Mouse (Mus musculus): ENCODE data around the gene Lgi4.

The Lgi4 gene

DNA sequence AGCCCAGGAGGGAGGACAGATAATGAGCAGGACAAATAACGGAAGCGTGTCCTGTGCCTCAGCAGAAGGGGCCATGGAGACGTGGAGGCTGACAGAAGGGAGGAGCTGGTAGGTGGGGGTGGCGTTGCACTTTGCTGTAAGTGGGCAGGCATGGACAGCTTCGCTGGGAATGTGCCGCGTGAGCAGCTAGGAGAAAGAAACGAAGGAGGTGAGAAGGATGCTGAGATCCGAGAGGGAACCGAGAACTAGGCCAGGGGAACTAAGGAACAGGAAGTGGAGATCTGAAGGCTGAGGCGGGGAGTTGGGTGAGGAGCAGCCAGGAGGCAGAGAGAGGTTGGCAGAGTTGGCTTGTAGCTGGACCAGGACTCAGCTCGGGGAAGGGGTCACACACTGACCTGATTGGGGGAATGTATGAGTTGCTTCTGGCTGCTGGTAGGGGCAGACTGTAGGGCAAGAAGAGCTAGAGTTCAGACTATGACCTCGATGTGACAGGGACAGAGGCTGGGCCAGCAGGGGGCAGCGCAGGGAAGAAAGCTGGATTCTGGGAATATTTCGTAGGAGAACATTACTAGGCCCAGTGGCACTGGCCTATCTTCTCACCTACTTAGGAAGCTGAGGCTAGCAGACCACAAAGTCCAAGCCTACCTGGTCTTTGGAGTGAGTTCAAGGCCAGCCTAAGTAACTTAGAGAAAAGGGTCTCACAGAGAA, 46.1 kb downstream of the Lgi4 start:
- peak; percentile 41 for DNase-seq (ENCODE audit: low read depth, low spot score)

DNA sequence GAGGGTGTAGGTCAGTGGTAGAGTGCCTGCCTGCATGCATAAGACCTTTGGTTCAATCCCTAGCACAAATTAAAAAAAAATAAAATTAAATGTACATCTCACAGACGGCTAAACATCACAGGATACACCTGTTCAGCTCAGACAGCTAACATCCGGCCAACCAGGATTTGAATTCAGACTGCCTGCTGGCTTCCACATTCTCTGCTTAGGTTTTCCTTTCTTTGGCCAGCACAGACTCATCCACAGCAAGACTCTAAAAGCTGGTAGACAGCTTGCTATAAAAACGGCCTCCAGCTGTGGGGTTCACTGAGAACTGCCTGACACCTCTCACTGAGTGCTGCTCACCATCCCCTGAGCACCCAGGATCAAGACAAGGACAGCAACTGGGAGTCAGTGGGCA, 47.0 kb downstream of the Lgi4 start:
- no peak for DNase-seq (ENCODE audit: low read depth, low spot score)

DNA sequence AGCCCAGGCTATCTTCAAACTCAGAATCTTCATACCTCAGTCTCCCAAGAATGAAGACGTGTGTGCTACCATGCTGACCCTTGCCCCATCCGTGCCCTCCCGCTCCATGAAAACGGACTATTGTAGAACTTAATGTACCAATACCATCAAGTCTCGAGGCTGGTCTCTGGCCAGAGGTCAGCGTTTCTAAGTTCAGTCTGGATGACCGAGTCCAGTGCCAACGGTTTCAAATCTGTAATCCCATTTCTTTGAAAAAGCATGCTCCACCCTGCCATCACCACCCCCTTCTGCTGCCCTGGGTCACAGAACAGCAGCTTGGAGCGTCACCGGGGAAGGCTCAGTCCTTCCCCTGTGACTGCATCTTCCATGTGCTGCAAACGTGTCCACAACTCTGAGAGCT, 48.6 kb downstream of the Lgi4 start:
- no peak for DNase-seq (ENCODE audit: low read depth, low spot score)

DNA sequence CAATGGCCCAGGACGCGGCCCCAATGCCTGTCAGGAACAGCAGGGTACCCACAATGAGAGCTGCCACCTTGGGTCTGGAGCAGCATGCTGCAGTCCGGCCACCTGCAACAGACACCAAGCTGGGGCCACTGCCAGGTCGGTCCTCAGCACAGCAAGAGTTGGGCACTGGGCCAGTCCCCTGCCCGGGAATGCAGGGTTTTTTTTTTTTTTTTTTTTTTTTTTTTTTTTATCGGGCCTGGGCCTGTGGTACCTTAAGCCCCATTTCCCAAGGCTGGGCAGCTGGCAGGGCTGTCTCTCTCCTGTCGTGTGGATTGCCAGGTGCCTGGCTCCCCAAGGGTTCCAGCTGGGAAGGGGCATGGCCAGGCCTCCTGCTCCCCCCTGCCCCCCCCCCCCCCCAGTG, 49.9 kb downstream of the Lgi4 start:
- DNase-seq (ENCODE audit: low read depth, low spot score), result no peak

DNA sequence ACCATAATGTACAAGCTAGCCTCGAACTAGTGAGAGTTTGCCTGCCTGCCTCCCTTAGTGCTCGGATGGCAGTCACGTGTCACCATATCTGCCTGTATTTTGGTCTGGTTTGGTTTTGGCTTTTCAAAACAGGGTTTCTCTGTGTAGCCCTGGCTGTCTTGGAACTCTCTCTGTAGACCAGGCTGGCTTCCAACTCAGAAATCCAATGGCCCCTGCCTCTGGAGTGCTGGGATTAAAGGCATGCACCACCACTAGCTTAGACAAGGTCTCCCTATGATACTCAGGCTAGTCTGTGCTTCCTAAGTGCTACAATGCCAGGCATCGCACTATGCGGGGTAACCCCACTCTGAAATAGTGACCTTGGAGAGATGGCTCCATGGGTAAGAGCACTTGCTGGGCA, 50.7 kb downstream of the Lgi4 start:
- no peak for DNase-seq (ENCODE audit: low read depth, low spot score)

DNA sequence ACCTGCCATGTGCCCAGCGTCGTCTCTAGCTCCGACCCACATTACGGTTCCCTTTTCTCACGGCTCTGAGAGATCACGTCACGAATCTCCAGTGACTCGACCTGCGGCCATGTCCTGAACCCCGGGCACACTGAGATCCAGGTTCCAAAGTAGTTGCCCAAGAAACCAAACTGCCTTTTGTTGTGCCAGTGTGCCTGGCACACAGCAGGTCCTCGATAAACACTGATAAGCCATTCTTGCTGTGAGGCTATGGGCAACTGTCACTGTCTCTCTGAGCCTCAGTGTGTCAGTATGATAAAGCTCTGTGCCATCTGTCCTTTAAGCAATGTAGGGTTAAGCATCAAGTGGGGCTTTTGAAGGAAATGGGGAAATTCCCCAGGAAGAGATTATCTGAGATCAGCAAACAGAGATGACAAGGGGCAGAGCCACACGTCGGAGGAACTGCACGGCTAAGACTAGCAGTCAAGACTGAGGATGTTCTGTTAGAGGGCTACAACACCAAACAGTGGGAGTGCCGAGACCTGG, 51.8 kb downstream of the Lgi4 start:
- DNase-seq (ENCODE audit: low read depth, low spot score), result no peak

DNA sequence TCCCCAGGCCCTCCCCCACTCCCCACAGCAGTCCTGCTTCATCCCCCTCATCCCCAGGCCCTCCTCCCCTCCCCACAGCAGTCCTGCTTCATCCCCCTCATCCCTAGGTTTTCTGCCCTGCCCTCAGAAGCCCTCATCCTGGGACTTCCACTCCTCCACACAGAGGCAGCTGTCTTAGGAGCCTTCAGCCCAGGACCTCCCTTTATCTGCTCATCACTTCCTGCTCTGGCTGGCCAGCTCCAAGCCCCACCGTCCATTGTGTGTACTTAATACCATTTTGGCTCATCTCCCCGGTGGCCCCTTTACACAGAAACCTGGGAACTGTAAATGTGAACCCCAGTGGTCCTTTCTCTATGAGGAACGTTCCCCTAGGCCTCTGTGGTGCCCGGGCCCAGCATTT, 52.9 kb downstream of the Lgi4 start:
- no peak for DNase-seq (ENCODE audit: low read depth, low spot score)

DNA sequence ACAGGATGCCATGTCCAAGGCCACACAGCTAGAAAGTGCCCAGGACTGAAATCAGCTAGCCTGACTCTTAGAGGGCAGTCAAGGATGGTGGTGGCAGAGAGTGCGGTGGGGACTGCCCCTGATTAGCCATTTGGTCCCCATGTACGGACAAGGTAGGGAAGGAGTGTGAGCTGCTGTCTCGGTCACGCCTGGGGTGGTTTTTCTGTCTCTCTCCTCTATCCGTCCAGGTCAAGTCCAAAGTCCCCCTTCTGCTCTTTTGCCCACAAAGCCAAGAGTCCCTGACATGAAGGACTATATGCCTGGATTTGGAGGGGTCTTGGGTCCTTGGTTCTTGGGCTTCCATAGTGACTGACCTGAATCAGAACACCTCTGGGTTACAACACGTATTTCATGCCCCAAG, 54.7 kb downstream of the Lgi4 start:
- no peak for DNase-seq (ENCODE audit: low read depth, low spot score)

DNA sequence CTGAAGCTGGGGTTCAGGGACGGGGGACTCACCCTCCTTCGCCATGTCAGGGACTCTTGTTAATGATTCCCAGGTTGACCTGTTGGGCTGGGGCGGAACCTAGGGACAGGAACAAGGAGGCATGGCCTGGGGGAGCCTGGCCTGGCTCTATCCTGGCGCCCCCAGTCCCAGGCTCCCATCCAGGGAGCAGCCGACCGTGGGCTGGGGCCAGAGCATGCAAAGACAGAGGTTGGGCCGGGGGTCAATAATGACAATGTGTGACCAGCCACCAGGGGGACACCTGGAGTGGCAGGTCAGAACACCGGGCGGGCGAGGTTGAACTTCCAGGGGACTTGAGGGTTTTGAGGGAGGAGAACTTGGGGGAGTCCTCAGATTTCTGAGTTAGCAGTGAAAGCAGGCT, 55.5 kb downstream of the Lgi4 start:
- no peak for DNase-seq (ENCODE audit: low read depth, low spot score)

DNA sequence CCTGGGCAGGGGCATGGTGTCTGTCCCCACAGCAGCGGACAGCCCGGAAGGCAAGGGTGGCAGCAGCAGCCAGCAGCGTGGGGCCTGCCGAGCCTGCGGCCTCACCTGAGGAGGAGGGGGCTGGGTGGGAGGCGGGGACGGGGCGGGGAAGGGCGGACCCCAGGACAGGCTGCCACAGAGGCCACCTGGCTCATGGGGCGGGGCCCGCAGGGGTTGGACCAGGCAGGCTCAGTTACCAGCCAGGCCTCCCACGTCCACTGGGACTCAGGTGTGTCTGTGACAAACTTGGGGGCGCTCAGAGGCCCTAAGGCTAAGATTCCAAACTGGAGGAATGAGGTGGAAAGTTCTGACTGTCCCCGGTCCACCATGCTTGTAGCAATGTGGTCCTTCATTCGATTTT, 56.0 kb downstream of the Lgi4 start, which contains the start of gene Hpn:
Gene Hpn (minus strand): TSS at position 109 of the 400 bp plus-strand sequence.
- no peak for DNase-seq (ENCODE audit: low read depth, low spot score)

DNA sequence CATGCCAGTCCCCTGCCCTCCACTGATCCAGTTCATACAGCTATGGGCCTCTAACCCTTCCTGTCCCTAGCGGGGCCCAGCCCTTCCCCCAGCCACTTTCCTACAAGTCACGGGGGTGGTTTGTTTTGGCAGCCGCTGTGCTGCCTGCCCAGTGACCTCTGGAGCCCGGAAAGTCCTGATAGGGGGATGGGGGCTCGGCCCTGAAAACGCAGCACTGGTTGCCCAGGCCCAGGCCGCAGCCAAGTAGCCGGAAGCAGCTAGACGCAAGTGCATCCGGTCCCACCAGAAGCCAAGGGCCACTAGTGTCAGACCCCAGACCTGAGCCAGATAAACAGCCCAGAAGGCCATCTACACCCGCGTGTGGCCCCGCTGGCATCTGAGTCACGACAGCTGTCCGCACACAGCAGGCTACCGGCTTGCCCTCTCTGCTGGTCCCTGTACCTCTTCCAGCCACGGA, 56.5 kb downstream of the Lgi4 start:
- no peak for DNase-seq (ENCODE audit: low read depth, low spot score)

DNA sequence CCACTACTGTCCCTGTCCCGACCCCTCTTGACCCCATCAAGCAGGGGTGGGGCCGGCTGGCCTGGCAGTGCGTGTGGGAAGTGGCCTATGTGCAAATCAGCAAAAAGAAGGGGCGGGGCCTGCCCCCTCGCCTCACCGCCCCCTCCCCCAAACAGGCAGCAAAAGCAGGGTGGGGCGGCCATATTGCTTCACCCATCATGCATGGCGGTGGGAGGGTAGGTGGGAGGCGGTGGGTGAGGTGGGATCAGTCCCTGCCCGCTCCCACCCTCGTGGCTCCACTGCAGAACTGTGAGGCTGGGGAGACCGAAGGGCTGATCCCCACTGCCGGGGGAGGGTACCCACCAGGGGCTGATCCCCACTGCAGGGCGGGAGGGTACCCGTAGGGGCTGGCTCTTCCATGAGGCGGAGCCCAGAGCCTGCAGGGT, 57.6 kb downstream of the Lgi4 start:
- no peak for DNase-seq (ENCODE audit: low read depth, low spot score)

DNA sequence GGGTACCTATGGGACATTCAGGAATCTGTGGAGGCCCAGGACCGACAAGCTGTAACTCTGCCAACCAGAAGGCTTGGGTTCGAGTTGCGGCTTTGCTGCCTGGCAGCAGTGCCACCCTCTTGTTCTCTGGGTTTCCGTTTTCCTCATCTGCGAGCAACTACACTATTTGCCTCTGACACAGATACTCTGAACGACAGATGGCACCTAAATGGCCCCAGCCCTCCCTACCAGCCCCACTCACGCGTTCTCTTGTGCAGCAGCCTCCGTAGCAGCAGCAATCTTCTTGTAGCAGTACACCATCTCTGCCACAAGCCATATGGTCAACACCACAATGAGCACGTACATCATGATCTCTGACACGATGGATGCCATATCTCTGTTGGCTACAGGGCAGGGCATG, 58.3 kb downstream of the Lgi4 start:
- DNase-seq (ENCODE audit: low read depth, low spot score), result no peak

DNA sequence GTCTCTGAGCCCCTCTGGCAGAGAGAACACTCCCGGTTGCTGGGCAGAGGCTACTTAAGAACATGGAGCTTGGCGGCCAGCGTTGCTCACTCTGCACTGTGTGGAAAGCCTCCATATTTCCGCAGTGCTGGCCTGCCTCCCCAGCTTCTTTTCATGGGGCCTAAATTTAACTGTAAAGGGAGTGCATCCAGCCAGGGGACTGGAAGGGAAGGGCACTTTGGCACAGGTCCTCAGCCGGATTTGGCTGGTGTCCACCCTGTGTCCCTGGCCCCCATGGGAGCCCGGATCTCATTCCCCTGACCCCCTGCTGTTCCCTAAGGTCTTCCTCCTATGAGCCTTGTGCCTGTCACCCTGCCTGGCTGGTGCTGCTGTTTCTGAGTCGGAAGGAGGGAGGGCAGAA, 59.3 kb downstream of the Lgi4 start:
- no peak for DNase-seq (ENCODE audit: low read depth, low spot score)

DNA sequence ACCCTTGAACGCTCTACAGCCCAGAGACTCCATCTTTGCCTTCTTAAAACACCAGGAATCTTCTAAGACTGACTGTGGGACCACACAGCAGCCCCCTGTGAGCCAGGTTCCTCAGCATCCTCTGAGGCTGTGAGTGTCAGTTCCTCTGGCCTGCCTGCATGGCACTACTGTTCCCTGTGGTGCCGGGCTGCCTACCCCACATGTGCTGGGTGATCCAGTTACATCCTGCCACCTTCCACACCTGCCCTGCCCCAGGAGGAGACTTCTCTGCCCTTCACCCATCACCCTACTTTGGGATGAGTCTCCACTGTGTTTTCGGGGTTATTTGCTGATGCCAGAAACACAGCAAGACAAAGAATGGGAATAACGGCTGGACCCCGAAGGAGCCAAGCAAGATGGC, 60.4 kb downstream of the Lgi4 start:
- DNase-seq (ENCODE audit: low read depth, low spot score), result no peak

Data from 3T3-L1 (cell line).